Mouse (Mus musculus) kidney, embryonic 16.5 days (tissue): ENCODE results near the gene Siglecf. TPM values are rescaled to one million over a fixed set of nuclear protein-coding genes. Genes with fewer than 3 reads are reported as not detected.

Experiments used
- polyA plus RNA-seq: library from polyadenylated mRNA; unstranded; fragments of >200 nt; fragmentation: Nextera tagmentation; extraction: Ambion mirVana; gene quantifications from 2 replicates; pipeline ENCODE4 v1.2.1, GENCODE M21; 2015

The Siglecf gene
- polyA plus RNA-seq, 1 experiment from 2014 or later = not detected

Other genes with a start within 250 kb of the Siglecf start
- gene Zfp936, start 237.1 kb upstream of the Siglecf start, polyA plus RNA-seq = not detected in 2 replicates
- gene Zfp715, start 38.0 kb upstream of the Siglecf start, polyA plus RNA-seq = 14.9 TPM in 2 replicates
- gene Siglecg, start 56.9 kb downstream of the Siglecf start, polyA plus RNA-seq = 1.6 and 2.4 TPM in 2 replicates
- not detected in 2 replicates for gene Lim2, start 76.3 kb downstream of the Siglecf start, polyA plus RNA-seq
- 0.92 TPM in 1 of 2 replicates, not detected in the other for gene Nkg7, start 85.7 kb downstream of the Siglecf start, polyA plus RNA-seq
- gene Cldnd2, start 89.4 kb downstream of the Siglecf start, polyA plus RNA-seq = not detected in 2 replicates
- 383 and 436 TPM in 2 replicates for gene Etfb, start 92.7 kb downstream of the Siglecf start, polyA plus RNA-seq
- 1.2 TPM in 1 of 2 replicates, not detected in the other for gene Gm45233, start 92.8 kb downstream of the Siglecf start, polyA plus RNA-seq
- gene Vsig10l, start 111.8 kb downstream of the Siglecf start, polyA plus RNA-seq = 4.6 and 5.5 TPM in 2 replicates
- gene Iglon5, start 138.7 kb downstream of the Siglecf start, polyA plus RNA-seq = 0.37 and 0.59 TPM in 2 replicates
- not detected in 2 replicates for gene 4931406B18Rik, start 154.6 kb downstream of the Siglecf start, polyA plus RNA-seq
- gene Cd33, start 193.1 kb downstream of the Siglecf start, polyA plus RNA-seq = 0.49 and 0.81 TPM in 2 replicates
- gene Zfp658, start 210.9 kb downstream of the Siglecf start, polyA plus RNA-seq = 3.7 and 3.8 TPM in 2 replicates
- 13.8 and 14.1 TPM in 2 replicates for gene Zfp719, start 228.3 kb downstream of the Siglecf start, polyA plus RNA-seq